Mouse (Mus musculus) frontal cortex, postnatal 14 days (tissue): ENCODE data around the gene Homer1.

Experiments used
- DNase-seq, 2 experiments: peaks; one replicate each; pipeline ENCODE4 v3.0.0; 2022; ENCODE audit warnings: low spot score in 2 of 2

The Homer1 gene

DNA sequence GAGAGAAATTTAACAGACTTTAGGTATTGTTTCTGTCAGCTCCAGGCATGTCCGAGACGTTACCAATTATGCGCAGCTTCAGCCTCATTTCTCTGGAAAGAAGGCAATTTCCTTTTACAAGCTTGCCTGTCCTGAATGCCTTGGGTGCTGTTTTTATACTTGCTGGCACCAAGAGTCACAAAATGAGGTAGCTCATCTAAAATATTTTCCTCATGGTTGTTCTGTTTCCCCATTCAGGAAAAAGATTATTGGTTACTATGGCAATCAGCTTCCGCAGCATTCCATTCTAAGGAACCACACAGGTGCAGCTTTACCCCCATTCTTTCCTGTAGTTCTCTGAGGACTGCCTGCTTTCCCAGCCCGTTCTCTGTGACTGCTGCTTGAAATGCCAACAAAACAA, at the start of gene Homer1:
Gene Homer1 (plus strand): TSS at position 320 of the 400 bp plus-strand sequence.
- DNase-seq: no peak

DNA sequence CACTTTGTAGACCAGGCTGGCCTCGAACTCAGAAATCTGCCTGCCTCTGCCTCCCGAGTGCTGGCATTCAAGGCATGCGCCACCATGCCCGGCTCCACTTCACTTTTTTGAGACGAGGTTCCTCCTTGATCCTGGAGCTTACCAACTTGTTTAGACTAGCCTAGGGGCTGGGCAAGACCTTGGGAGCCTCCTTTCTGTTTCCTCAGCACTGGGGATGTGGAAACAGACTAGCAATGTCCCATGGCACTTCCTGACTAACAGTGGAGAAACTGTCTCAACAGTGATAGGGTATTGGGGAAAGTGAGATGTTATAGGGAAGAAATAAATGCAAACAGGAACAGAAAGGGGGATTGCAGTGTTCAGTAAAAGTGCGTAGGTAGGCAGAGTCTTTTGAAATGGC, 47.7 kb upstream of the Homer1 start:
- no peak for DNase-seq

DNA sequence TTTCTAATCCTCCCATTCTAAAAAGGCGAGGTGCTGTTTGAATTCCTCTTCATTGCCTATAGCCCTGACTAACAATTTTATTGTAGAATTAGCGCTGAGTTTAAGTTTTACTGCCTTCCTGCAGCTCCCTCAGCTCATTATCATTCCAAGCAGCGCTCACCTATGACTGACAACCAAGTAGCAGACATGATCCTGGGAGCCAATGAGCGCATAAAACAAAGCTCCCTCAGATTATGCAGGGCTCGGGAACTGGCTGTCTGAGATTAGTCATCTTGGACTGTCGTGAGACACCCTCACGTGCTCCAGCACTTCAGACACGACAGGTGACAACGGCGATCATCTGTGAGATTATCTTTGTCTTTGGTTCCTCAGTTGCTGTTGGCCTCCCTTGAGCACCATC, 47.3 kb upstream of the Homer1 start:
- no peak for DNase-seq

DNA sequence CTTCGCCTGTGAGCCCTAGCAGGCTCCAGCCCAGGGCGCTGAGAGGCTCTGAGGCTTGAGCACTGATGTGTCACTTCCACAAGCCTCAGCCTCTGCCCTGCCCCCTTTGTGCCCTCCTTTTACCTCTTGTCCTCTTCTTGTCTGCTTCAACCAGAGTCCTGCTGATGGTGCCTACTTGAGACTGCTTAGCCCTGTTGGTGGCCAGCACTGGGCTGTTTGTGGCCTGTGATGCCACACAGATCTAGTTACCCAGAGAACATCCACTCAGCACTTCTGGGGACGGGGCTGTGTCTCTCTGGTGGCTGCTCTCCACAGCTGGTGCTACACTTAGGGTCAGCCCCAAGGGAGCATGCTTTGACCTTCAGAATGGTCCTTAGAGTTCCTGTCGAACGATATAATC, 46.5 kb upstream of the Homer1 start:
- no peak for DNase-seq

DNA sequence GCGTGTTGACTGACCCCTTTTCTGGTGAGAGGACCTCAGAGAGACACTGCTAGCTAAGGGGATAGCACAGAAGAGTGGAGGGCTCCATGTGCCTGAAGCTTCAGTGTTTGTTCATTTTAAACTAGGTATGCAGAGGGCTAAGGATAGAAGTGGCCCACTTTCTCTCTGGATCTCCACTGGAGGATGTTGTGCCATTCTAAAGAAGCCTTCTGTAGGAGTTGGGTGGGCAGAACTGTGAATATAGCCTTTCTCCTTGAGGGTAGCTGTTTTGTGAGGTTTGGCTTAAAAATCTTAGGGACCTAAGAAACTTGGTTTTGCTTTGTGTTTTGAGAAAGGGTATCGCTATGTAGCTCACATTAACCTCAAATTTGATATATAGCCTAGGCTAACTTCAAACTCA, 32.3 kb upstream of the Homer1 start:
- no peak for DNase-seq

DNA sequence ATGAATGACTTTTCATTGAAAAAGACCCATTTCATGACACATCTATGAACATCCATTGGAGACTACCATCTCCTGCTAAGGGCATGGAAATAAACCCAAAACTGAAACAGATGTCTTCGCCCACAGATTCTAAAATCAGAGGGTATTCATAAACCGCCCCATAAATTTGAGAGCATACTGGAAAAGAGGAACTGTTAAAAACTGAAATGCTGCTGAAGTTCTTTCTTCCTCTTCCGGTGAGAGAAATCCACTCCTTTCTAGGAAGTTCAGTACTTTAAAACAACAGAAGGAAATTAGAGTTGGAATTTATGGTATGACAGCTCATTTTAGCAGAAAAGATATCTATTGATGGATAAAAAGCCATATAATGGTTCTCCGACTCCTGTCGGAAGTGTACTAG, 1.1 kb downstream of the Homer1 start:
- DNase-seq: no peak

DNA sequence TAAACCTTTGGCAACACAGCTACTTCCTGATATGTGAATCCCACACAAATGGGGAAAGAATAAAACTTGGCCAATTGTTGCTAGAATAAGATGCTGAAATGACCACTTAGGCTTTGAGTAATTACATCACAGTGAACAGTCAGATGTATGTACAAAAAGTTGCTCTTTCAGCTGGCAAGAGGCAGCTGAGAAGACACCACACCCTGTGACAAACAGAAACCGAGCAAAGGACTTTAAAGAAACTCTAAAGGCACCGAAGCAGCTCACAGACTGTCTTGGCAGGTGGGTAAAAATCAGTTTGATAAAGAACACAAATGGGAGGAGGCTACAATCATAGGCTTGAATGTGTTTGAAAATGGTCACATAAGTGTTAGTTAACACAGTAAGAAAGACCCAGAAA, 1.6 kb downstream of the Homer1 start:
- no peak for DNase-seq

DNA sequence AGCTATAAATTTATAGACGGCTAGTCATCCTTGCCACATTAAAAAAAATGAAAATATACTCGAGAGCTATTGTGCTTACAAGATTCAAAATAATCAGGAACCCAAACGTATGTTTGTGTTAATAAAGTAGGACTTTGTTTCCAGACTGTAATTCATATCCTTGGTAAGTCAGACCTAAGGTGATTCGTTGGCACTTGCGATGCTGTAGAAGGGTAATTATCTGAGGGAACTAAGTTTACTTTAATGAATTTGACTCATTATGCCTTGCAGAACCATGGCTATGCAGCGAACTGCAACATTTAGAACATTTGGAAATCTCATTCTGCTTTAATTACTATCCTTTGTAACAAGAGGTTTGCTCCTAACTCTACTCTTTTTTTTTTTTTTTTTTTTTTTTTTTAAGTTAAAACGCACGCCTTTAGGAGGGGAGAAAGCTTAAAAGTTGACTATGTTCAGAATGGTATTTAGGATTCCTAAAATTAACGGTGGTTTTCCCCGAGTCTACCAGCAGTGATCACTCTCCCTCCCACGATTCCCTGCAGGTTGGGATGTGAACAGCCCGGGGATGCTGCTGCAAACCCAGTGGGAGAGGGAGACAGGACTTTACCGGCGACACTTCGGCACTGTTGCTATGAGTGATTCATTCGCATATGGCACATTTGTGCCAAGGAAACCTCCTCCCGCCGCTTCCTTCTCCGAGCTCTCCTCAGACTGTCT, 3.6 kb downstream of the Homer1 start:
- no peak for DNase-seq

DNA sequence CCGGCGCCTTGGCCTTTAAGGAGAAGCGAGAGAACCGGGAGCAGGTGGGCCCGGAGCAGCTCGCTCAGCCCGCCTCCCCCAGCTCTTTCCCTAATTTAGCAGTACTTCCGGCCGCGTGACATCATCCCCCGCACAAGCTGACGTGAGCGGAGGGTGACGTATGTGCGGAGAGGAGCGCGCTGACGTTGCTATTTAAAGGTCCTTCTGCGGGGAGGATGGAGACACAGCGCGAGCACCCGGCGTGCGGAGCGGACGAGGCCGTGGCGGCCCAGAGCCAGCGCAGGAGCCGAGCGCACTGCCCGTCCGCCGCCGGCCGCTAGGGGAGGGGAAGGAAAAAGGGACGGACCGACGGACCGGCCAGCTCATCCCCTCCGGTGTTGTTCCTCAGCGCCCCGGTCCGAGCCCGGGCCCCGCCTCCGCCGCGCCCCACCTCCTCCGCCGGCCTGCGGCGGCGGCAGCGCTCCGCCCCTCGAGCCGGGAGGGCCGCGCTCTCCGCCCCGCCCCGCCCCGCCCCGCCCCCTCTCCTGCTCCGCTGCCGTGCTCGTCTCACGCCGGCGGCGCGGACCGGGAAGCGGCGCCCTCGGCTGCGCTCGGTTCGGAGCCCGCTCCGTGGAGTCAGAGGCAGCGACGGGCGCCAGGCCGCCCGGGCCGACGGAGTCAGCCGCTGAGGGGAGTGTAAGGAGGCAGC, 4.3 kb downstream of the Homer1 start:
- DNase-seq: peak; percentile 96

DNA sequence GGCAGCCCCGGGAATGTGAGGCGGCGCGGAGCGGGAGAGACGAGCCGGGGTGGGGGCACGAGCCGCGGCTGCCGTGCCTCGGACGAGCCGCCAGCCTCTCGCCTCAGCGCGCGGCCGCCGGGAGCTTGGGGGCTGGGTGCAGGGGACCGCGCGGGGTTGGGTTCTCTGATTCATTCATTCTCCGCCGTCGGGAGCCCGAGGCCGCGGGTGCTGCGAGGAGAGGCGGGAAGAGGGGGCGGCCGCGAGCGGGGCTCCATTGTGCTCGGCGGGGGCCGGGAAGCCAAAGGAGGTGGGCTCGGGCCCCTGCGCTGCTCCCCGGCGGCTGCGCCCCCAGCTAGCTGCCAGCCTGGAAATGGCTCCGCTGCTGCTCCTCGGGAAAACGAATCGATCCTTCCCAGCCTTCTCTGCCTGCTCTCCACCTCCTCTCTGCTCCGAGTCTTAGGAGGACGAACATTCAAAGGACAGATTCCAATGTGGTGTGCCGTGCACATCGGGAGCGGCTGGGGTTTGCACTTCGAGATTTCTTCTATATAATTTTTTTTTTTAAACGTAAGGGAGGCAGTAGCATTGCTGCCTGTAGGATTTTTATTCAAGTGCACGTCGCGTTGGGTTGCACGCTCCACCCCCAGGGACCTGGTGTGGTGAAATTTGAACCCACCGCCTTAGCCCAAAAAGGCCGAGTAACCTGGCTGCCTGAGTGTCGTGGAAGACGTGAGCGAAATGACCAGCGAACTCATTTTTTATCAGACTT, 5.0 kb downstream of the Homer1 start:
- DNase-seq: peak in 1 of 2 experiments; percentile 29

DNA sequence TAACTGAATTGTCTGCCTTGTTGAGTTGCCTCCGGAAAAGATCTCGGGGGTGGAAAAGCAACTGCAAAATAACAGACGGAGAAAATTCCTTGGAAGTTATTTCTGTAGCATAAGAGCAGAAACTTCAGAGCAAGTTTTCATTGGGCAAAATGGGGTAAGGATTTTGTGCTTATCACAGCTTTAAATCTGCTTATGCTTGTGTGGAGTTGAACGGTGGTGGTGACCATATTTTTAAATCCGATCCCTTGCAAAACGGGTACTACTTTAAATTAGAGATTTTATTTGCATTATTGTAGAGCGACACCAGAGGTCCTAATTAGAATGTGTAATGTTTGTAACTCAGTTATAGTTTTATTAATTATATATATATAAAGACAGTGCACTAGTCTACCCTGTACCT, 5.7 kb downstream of the Homer1 start:
- no peak for DNase-seq

DNA sequence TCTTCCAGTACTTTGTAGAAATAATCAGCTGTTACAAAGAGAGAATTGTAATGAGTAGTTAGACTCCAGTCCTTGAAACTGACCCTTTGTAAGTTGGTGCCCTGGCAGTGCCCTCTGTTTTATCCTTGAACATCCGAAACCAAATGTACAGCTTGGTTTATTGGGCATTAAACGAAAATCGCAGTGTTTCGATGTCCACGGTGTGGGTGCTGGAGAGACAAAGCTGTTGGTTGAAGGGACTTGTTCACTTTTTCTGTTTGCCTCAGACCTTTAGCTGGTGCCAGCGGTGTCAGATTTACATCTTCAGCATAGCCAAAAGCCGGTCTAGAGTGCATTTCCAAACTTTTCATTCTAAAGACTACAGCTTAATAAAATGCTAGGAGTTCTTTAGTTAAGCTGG, 6.2 kb downstream of the Homer1 start:
- DNase-seq: no peak

DNA sequence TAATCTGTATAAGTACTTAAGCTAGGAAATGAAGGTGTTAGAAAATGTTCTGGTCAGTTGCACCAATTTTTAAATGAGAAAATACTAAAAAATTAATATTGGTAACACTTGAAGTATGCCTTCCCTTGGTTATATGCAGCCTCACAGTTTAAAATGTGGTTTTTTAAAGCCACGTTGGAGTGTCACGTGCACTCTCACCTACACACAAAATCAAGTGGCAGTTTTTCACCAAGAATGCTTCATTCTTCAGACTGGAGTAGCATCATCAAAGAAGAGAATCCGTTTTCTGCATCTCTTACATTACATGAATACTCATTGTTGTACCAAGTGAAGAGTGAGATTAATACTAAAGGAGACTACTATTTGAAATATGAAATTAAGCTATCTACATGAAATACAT, 7.1 kb downstream of the Homer1 start:
- DNase-seq: no peak

DNA sequence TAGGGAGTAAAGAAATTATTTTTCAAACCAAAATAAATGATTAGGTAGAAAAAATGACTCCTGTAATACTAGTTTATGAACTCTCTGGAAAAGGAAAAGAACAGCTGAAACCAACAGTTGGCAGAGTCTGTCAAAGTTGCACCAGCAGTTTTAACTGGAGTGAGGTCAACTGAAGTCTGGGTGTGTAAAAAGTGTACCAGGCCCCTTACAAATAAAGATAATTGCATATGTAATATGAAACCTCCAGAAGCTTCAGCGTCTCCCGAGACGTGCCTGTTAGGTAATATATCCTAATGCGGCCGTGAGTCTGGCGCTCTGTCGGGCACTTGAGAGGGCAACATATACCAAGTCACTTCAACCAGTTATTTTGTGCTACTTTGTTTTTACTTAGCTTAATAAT, 8.3 kb downstream of the Homer1 start:
- no peak for DNase-seq

DNA sequence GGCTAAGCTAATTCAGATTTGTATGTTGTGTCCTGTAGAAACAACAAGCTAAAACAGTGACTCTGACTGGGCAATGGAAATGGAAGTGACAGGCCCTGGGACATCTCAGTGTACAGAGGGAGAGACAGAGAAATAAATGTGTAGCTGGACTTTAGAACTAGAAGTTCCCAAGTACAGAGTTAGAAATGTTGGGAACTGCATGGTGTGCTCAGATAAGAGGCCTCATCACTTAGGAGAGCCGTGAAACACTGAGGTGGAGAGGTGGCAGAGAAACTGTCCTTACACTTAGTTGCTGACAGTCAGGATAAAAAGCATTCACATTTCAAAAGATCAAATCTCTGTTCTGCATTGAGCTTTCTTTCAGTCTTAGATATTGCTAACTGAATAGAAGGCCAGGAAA, 9.9 kb downstream of the Homer1 start:
- no peak for DNase-seq

DNA sequence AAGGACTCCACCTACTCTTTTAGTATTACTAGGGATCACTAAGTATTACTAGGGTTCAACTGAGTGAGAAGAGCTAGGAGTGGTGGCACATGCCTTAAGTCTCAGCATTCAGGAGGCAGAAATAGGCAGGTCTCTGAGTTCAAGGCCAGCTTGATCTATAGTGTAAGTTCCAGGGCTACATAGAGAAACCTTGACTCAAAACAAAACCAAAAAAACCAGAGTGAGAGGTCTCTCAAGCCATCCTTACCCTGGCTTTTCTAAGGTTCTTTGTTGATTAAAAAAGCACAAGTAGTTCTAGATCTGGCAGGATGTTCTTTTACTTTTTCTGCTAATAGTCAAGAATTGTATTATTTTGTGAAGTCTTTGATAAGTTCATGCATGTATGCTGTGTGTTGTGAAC, 13.1 kb downstream of the Homer1 start:
- DNase-seq: no peak

DNA sequence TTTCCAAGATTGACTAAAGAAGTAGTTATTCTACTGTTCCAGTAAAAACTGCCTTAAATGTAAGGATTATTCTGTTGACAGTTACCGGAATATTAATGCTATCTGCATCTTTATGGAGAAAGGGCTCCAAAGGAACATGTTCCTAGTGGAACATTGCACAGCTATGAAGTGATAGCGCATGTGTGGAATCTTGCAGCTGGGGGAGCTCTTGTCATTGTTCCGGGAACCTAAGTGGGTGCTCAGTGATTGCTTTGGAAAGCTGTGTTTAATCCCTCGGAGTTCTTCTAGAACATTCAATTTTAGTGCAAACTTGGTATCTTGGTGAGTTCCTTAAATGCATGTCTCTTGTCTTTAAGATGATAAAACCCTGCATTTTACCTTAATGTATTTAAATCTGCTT, 14.9 kb downstream of the Homer1 start:
- no peak for DNase-seq

DNA sequence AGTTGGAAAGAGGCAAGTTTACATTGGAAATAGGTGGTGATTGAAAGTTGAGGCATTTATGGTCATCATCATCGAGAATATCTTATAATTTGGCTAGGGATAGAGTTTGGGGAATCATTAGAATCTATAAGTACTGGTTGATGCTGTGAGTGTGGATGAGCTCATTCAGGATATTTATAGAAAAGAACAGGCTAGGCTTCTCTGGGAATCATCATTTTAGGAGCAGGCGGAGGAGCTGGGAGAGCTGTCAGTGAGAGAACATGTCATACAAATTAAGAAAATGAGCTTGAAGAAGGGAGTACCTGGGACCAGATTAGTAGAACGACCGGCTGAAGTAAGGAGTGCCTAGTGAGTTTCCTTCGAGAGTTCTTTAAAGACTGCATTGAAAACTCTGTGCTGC, 20.7 kb downstream of the Homer1 start:
- no peak for DNase-seq

DNA sequence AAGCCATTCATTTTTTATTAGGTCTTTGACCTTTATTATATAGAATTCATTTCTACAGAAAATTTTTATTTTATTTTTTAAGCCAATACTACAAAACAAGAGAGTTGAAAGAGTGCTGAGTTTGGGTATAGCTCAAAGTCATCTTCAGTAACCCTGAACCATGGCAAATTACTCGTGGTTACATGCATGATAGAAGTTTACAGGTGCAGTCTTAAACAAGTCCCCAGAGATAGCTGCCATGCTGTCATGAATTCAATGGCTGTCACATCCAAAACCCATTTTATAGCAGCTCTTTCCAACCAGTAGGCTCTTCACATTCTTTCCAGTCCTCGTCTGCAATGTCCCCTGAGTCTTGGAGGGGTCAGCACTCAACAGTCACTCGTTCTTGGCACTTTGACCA, 26.9 kb downstream of the Homer1 start:
- no peak for DNase-seq

DNA sequence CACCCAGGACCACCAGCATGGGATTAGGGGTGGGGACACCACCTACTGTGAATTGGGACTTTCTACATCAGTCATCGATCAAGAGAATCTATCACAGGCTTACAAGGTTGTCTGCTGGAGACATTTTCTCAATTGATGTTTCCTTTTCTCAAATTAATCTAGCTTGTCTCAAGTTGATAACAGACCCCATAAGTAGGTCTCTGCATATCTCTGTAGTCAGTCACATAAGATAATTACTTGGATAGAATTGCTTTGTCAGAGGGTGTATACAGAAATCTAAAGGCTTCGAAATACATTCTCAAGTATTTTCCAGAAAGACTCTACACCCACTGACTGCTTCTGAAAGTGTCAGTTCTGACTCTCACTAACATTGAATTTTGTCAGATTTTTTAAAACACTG, 32.3 kb downstream of the Homer1 start:
- DNase-seq: no peak

DNA sequence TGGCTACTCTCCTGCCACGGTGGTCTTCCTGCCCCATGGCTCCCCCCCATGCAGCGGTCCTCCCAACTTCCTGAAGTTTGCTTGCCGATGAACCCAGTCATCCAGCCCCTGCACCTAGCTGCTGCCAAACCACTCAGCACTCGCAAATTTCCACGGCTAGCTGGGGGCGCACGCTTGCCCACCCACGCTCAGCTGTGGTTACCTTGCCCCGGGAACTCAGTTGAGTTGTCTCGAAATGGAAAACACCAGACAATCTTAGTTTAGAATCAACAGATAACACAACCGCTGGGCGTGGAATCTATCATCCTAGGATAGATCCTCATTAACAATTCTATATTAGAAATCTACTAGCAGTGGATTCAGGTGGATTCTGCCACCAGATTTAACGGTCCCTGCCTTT, 33.1 kb downstream of the Homer1 start:
- DNase-seq: no peak

DNA sequence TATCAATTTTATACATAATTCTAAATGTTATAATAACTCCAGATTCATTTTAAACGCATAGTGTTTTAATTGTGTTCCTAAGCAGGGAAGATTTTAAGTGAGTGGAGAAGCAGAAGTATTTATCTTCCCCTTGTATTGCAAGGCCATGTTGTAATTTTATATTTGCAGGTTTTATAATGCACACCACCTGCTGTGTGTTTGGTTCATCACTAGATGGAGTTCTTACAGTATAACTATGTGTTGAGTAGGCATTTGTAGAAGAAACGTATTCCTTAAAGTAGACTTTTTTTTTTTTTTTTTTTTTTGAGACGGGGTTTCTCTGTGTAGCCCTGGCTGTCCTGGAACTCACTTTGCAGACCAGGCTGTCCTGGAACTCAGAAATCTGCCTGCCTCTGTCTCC, 35.9 kb downstream of the Homer1 start:
- DNase-seq: no peak

DNA sequence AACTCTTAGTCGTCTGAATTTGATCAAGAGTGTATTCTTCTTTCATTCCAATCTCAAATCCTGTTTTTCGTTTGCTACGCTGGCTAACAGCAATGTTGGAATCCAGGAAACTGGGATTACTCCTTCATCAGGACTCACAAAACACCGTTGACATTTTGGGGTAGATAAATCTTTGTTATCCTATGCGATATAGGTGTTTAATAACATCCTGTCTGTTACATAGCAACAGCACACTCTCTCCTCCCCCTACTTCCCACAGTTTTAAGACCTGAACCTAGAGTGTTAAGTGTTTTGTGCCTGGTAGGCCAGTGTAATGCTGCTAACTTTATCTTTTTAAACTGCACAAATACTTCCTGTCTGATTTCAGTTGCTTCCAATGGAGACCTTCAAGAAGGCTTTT, 39.0 kb downstream of the Homer1 start:
- DNase-seq: no peak
